Mouse (Mus musculus) thymus, postnatal 25 days (tissue): Measurements from ENCODE around the gene Fermt3.
A peak's percentile ranks its signal among the peaks of the same experiment; 100 is the strongest.

Source experiments
- DNase-seq: peaks from one replicate; pipeline ENCODE4 v3.0.0; 2022

Fermt3 gene

DNA sequence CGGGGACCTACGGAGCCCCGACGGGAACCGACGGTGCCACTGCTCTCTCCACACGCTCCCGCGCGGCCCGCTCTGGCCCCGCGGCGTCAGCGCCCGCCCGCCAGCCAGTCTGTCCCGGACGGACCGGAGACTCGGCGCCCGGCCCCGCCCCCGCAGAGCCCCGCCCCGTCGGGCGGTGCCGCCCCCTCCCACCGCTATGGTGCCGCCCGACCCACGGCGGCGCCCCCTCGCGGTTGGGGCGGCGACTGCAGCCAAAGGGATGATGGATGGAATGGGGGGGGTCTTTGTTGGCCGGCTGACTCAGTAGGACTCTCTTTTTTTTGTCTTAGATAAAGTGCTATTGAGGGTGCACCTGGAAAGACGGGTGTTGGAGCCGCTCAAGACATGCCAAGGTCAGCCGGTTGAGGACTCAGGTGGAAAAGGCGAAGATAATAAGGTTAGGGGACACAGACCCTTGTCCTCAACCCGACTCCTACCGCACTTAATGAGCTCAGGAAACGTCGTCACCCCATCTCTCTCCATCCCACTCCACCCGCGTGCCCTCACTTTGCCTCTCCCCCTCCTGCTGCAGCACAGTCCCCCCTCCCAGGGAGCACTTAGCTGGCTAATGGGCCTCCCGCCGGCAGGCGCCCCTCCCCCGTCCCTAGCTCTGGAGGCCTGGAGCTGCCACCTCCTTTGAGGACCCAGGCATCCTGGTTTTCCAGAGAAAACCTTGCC lies 49.4 kb downstream of the Fermt3 start:
- DNase-seq = peak; percentile 74

GRCm38 (mm10) chr19:6969291-6969664 lies 50.0 kb downstream of the Fermt3 start:
- DNase-seq = no peak

GRCm38 (mm10) chr19:6968491-6969271 lies 50.6 kb downstream of the Fermt3 start:
- DNase-seq = peak; percentile 37

- DNase-seq = no peak
These were observed 62.8 kb downstream of the Fermt3 start for GRCm38 (mm10) chr19:6956461-6956860.

DNA sequence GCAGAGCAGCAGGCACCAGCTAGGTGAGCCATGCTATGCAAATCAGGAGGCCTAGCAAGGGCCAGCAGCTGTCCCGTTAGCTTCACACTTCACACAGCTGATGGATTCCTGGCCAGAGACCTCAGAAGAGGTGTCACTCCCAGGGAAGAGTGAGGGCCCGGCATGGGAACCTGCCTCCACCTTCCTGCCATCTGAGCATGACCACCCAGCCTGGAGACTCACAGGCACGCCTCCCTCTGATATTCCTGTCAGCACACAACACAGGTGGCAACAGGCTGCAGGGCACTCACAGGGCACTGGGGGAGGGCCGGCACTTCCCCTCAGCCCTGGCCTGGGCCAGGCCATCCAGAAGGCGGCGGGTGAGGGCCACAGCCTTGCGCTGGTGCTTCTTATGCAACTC lies 63.8 kb downstream of the Fermt3 start:
- DNase-seq = no peak

DNA sequence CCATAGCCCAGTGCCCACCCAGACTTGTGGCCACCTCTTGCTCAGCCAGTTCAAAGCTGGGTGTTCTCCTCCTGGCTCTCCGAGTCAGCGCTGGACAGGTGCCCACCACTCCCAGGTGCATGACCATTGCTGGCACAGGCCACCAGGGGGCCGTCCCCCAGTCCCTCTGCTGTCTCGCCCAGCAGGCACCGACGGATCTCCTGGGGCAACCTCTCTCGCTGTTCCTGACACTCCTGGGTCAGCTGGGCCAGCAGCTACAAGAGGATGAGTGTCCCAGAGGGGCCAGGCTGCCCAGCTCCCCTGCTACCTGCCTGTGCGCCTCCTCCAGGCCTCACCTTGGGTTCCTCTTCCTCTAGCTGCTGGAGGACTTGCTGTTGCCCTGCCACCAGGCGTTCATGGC lies 65.2 kb downstream of the Fermt3 start:
- peak; percentile 36 for DNase-seq

- DNase-seq = peak; percentile 43
These were observed 66.6 kb downstream of the Fermt3 start for GRCm38 (mm10) chr19:6952712-6953037.

DNA sequence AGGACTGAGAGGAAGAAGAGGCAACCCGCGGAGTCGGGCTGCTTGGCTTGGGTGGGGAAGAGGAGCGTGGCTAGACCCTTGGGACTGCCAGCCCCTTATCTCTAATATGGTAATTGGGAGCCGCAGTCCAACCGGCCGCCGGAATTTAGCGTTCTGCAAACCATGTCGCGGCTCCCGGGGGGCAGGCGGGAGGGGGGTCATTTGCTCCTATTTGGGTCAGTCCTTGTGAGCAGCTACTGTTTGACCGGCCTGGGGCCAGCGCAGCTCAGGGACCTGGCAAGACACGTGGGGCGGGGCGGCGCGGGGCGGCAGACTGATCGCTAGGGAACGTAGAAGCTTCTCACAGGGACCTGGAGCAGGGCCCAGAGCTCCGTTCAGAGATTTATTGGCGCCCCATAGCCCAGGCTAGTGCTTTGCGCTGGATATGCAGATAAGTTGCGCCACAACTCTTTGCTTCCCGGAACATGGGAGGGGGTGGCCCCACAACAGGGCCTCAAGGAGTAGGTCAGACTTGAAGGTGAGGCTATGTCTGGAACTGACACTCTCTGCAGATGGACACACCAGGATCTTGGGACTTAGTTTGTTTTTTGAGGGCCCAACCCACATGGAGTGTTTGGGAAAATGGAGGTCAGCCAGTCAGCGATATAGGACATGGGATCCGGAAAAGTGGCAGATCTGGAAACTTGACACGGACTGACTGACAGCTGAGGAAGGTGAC lies 67.1 kb downstream of the Fermt3 start:
- peak; percentile 58 for DNase-seq

DNA sequence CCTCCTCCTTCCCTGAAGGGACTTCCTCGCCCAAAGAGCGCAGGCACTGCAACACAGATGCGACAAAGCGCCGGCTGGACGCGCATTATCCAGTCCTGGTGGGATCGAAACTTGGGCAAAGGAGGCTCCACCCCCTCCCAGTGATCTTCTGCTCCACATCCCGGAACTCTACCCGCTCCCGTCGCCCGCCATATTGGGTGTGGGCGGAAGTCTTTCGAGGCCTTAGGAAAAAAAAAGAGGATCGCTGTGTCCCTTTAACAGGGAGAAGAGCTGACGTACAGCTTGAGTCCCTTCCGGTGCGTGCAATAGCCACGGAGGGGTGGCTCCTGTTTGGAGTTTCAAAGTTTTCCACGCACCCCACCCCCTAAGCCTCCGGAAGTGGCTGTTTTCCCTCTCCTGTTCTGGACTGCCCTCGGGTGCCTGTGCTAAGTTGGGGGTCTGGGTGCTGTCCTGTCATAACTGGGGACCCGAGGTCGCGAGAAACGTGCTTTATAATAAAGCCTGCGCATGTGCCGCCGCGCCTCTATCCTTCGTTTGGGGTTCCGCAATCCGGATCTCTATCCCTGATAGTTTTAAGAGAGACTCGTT lies 67.8 kb downstream of the Fermt3 start:
- peak; percentile 85 for DNase-seq

- peak; percentile 56 for DNase-seq
These were observed 68.6 kb downstream of the Fermt3 start for GRCm38 (mm10) chr19:6950613-6951153.

- no peak for DNase-seq
These were observed 69.3 kb downstream of the Fermt3 start for GRCm38 (mm10) chr19:6949951-6950350.

GRCm38 (mm10) chr19:6949532-6949931 lies 69.7 kb downstream of the Fermt3 start:
- no peak for DNase-seq
